ENCODE assay signal across 20 mouse cellular contexts in the genomic region with DNA sequence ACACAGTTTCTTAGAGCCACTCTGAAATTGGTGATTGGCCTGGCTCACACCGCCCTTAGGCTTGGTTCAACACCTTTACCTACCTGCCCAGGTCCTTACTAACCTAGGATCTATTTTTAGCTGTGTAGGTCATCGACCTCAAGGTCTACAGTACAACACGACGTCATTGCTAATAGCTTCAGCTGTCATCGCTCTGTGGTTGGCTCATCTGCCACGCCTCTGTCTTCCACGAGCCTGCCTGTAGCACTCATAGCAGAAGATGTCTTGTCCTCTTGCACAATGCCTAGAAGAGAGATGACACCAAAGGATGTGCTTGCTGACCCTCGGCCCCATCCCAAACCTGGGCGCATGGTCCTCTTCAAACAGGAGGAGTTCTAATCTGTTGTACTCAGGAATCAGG. TPM values are rescaled to one million over a fixed set of nuclear protein-coding genes. Genes with fewer than 3 reads are reported as not detected.
A peak's percentile ranks its signal among the peaks of the same experiment; 100 is the strongest.
DNase-seq lines count a peak whose midpoint lies in the region; ATAC-seq and TF ChIP-seq lines count a peak whose summit lies in the region.
"Had no signal": no experiment of that assay in that cellular context is flagged by ENCODE, and none has a peak within 500 bp of the region (broad histone marks: within the 10 kb centered on the region; RNA-seq: fewer than 3 reads in every experiment).

No protein-coding gene starts in this region.

- no peak overlapping the region for H3K4me2 ChIP-seq in liver, postnatal 0 days (ENCODE audit: low read depth, low read length)
- no peak overlapping the region for H3K4me2 ChIP-seq in liver, embryonic 11.5 days
- H3K4me2 ChIP-seq in intestine, embryonic 16.5 days (ENCODE audit: low read depth, low read length), result no peak overlapping the region
- no peak overlapping the region for H3K4me2 ChIP-seq in stomach, postnatal 0 days (replicated peaks; ENCODE audit: low read depth)
- H3K4me2 ChIP-seq: forebrain, embryonic 13.5 days; heart, embryonic 11.5 days; hindbrain, embryonic 12.5 days; hindbrain, embryonic 15.5 days had no signal

- no peaks in the 10 kb centered on the region for H3K36me3 ChIP-seq in liver, postnatal 0 days (replicated peaks; ENCODE audit: insufficient read depth, low read length)
- H3K36me3 ChIP-seq in liver, embryonic 11.5 days (ENCODE audit: control insufficient read depth, insufficient read depth, low read length), result no peaks in the 10 kb centered on the region
- no peaks in the 10 kb centered on the region for H3K36me3 ChIP-seq in intestine, embryonic 16.5 days (ENCODE audit: control insufficient read depth, insufficient read depth, low read length)
- no peaks in the 10 kb centered on the region for H3K36me3 ChIP-seq in stomach, postnatal 0 days (ENCODE audit: control insufficient read depth, insufficient read depth, low read length)
- no peaks in the 10 kb centered on the region for H3K36me3 ChIP-seq in thymus, adult 2 months (ENCODE audit: control insufficient read depth, insufficient read depth, low read length)
- H3K36me3 ChIP-seq: forebrain, embryonic 10.5 days; hindbrain, embryonic 12.5 days; hindbrain, embryonic 15.5 days had no signal

- no peak for TF ChIP-seq POLR2A in thymus, adult 2 months (IDR thresholded peaks at IDR 0.05; ENCODE audit: control insufficient read depth, extremely low read depth, insufficient read depth, low read length, poor library complexity)

- no peak for TF ChIP-seq EP300 in liver, postnatal 0 days (IDR thresholded peaks at IDR 0.05; ENCODE audit: low read depth)
- TF ChIP-seq EP300 in stomach, postnatal 0 days (optimal IDR thresholded peaks at IDR 0.05), result no peak

- no peak overlapping the region for H3K27ac ChIP-seq in liver, postnatal 0 days (ENCODE audit: low read depth)
- H3K27ac ChIP-seq in liver, embryonic 11.5 days (ENCODE audit: low read depth, low read length), result no peak overlapping the region
- H3K27ac ChIP-seq in intestine, embryonic 16.5 days (ENCODE audit: low read length), result no peak overlapping the region
- no peak overlapping the region for H3K27ac ChIP-seq in stomach, postnatal 0 days (replicated peaks)
- H3K27ac ChIP-seq in thymus, adult 2 months (ENCODE audit: control insufficient read depth, insufficient read depth, low read length), result no peak overlapping the region
- H3K27ac ChIP-seq: forebrain, embryonic 10.5 days; forebrain, embryonic 13.5 days; hindbrain, embryonic 12.5 days; hindbrain, embryonic 15.5 days had no signal

- intact Hi-C loops in left cerebral cortex, postnatal 14 days (cut with DNase I), result no loop called here

- no peaks in the 10 kb centered on the region for H3K4me1 ChIP-seq in liver, postnatal 0 days (ENCODE audit: insufficient read depth)
- H3K4me1 ChIP-seq in liver, embryonic 11.5 days (replicated peaks; ENCODE audit: control insufficient read depth, insufficient read depth, low read length), result no peaks in the 10 kb centered on the region; the same call in 1 of the 2 replicates
- H3K4me1 ChIP-seq in intestine, embryonic 16.5 days (ENCODE audit: control insufficient read depth, insufficient read depth, low read length), result peaks cover 8% of the 10 kb centered on the region; the same call in 1 of the 2 replicates
- no peaks in the 10 kb centered on the region for H3K4me1 ChIP-seq in stomach, postnatal 0 days (replicated peaks; ENCODE audit: control insufficient read depth, insufficient read depth)
- H3K4me1 ChIP-seq in thymus, adult 2 months (replicated peaks; ENCODE audit: control insufficient read depth, insufficient read depth, low read length), result no peaks in the 10 kb centered on the region
- H3K4me1 ChIP-seq: forebrain, embryonic 13.5 days had no signal

- no peak for TF ChIP-seq CTCF in liver, postnatal 0 days (IDR thresholded peaks at IDR 0.05; ENCODE audit: low read depth)
- TF ChIP-seq CTCF in stomach, postnatal 0 days (IDR thresholded peaks at IDR 0.05; ENCODE audit: low read depth), result no peak
- no peak for TF ChIP-seq CTCF in thymus, adult 2 months (IDR thresholded peaks at IDR 0.05; ENCODE audit: borderline replicate concordance, control insufficient read depth, extremely low read depth, insufficient read depth, low read length, poor library complexity)

- no peak overlapping the region for H3K9ac ChIP-seq in liver, postnatal 0 days (replicated peaks)
- H3K9ac ChIP-seq in liver, embryonic 11.5 days (ENCODE audit: low read depth, low read length), result no peak overlapping the region
- no peak overlapping the region for H3K9ac ChIP-seq in intestine, embryonic 16.5 days (ENCODE audit: low read depth, low read length)
- H3K9ac ChIP-seq in stomach, postnatal 0 days (ENCODE audit: low read length), result no peak overlapping the region
- H3K9ac ChIP-seq: forebrain, embryonic 13.5 days; hindbrain, embryonic 12.5 days; hindbrain, embryonic 15.5 days had no signal

- peak; percentile 95 for ATAC-seq in liver, postnatal 0 days
- no peak for ATAC-seq in liver, embryonic 11.5 days (replicated peaks; ENCODE audit: low FRiP score)
- ATAC-seq in intestine, embryonic 16.5 days, result peak; percentile 74
- ATAC-seq in stomach, postnatal 0 days (ENCODE audit: low FRiP score, low TSS enrichment), result peak; percentile 66; the same call in 1 of the 2 replicates
- ATAC-seq: activated CD4-positive, CD25-positive, alpha-beta regulatory T cell, adult 4 months; forebrain, embryonic 13.5 days; forebrain, embryonic 16.5 days had no signal

- H3K4me3 ChIP-seq in liver, postnatal 0 days (ENCODE audit: low read depth, low read length), result no peak overlapping the region
- H3K4me3 ChIP-seq in liver, embryonic 11.5 days (ENCODE audit: low read depth, low read length), result no peak overlapping the region
- H3K4me3 ChIP-seq in intestine, embryonic 16.5 days (ENCODE audit: low read length), result no peak overlapping the region
- no peak overlapping the region for H3K4me3 ChIP-seq in stomach, postnatal 0 days (ENCODE audit: low read depth, low read length)
- no peak overlapping the region for H3K4me3 ChIP-seq in thymus, adult 2 months (ENCODE audit: control insufficient read depth, insufficient read depth, low read length)
- H3K4me3 ChIP-seq: forebrain, embryonic 10.5 days; forebrain, embryonic 13.5 days; hindbrain, embryonic 12.5 days; hindbrain, embryonic 15.5 days had no signal

- no peak for DNase-seq in liver, postnatal 0 days
- no peak for DNase-seq in liver, embryonic 11.5 days (ENCODE audit: low spot score)
- no peak for DNase-seq in stomach, postnatal 0 days (ENCODE audit: low spot score)
- no peak for DNase-seq in left cerebral cortex, postnatal 14 days (ENCODE audit: low spot score in 2 of 2)
- no peak for DNase-seq in thymus, adult 2 months
- DNase-seq: adrenal gland, adult 8-10 months; adrenal gland, postnatal 36 days; cerebellum, adult 18-20 months; cerebellum, adult 9-10 months; cerebellum, postnatal 14 days; gastrocnemius, postnatal 10 days; heart, adult 11 months had no signal

- H3K9me3 ChIP-seq in liver, postnatal 0 days (ENCODE audit: low read length), result no peaks in the 10 kb centered on the region
- no peaks in the 10 kb centered on the region for H3K9me3 ChIP-seq in liver, embryonic 11.5 days (ENCODE audit: control insufficient read depth, low read length)
- H3K9me3 ChIP-seq in intestine, embryonic 16.5 days (ENCODE audit: control insufficient read depth, low read length), result no peaks in the 10 kb centered on the region
- no peaks in the 10 kb centered on the region for H3K9me3 ChIP-seq in stomach, postnatal 0 days (ENCODE audit: control insufficient read depth, low read length)
- H3K9me3 ChIP-seq: forebrain, embryonic 10.5 days; forebrain, embryonic 13.5 days; hindbrain, embryonic 12.5 days; hindbrain, embryonic 15.5 days had no signal

- 61% methylated on average over 9 of the region's 9 CpGs for WGBS in liver, postnatal 0 days (ENCODE audit: insufficient replicate concordance)
- 74% methylated on average over 9 of the region's 9 CpGs for WGBS in liver, embryonic 11.5 days
- WGBS in intestine, embryonic 16.5 days, result 76% methylated on average over 9 of the region's 9 CpGs
- WGBS in stomach, postnatal 0 days, result 79% methylated on average over 9 of the region's 9 CpGs
- WGBS in thymus, adult 2 months, result 85% methylated on average over 9 of the region's 9 CpGs

- no peaks in the 10 kb centered on the region for H3K27me3 ChIP-seq in liver, postnatal 0 days (ENCODE audit: insufficient read depth, low read length)
- no peaks in the 10 kb centered on the region for H3K27me3 ChIP-seq in liver, embryonic 11.5 days (replicated peaks; ENCODE audit: control insufficient read depth, insufficient read depth, low read length)
- no peaks in the 10 kb centered on the region for H3K27me3 ChIP-seq in intestine, embryonic 16.5 days (replicated peaks; ENCODE audit: control insufficient read depth, insufficient read depth, low read length)
- H3K27me3 ChIP-seq in stomach, postnatal 0 days (ENCODE audit: control insufficient read depth, insufficient read depth, low read length), result no peaks in the 10 kb centered on the region
- no peaks in the 10 kb centered on the region for H3K27me3 ChIP-seq in thymus, adult 2 months (ENCODE audit: control insufficient read depth, insufficient read depth, low read length)
- H3K27me3 ChIP-seq: forebrain, embryonic 13.5 days; hindbrain, embryonic 12.5 days; hindbrain, embryonic 15.5 days had no signal

RNA-seq across cellular contexts. Expression of a gene that starts 24.7 kb away (rescaled TPM):
- 37.0 and 39.4 TPM in 2 replicates for polyA plus RNA-seq in liver, postnatal 0 days (2015; fragmentation: Nextera tagmentation; extraction: Ambion mirVana)
- 40.1 and 43.1 TPM in 2 replicates for polyA plus RNA-seq in liver, embryonic 11.5 days (2014; fragmentation: Nextera tagmentation; extraction: Ambion mirVana)
- polyA plus RNA-seq in intestine, embryonic 16.5 days (2015; fragmentation: Nextera tagmentation; extraction: Ambion mirVana), result 27.0 and 59.0 TPM in 2 replicates
- polyA plus RNA-seq in stomach, postnatal 0 days (2015; fragmentation: Nextera tagmentation; extraction: Ambion mirVana), result 117 and 123 TPM in 2 replicates
- total RNA-seq in left cerebral cortex, postnatal 14 days (2021), result 100 to 1,000 TPM; 177 to 179 TPM
- 45.3 and 48.2 TPM in 2 replicates for polyA plus RNA-seq in thymus, adult 2 months (2012; rRNA removed)
